Mouse (Mus musculus) adrenal gland, adult (tissue): ENCODE data around the gene St8sia1.

Source experiments
- DNase-seq, 2 experiments: peaks; one replicate each; pipeline ENCODE4 v3.0.0; 2022 to 2023; ENCODE audit warnings: low spot score in 1 of 2; ENCODE audit not compliant: inconsistent age in 2 of 2

Gene St8sia1

DNA sequence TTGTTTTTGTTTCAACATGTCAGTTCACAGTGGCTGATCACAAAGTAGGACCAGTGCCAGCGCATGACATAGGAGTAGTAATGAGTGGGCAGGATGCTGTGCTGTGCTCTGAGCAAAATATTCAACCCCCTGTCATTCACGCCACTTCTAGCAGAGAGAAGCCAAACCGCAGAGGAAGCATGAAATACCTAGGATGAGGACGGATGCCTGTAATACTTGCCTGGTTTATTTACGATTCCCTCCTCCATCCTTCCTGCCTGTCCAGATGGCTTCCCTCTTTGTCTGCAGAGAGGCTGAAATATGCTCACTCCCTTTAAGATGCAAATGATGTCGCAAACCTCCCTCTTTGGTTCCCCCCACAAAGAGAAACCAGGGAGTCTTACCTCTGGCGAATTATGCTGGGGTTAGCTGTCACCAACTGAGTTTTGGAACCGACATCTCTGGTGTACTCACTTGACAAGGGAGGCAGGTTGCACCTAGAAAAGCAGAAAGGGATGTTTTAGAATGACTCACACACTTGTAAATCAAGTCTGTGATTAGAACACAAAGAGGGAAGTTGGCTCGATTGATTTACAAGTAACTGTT lies 96.7 kb downstream of the St8sia1 start:
- peak in 1 of 2 experiments; percentile 26 for DNase-seq

DNA sequence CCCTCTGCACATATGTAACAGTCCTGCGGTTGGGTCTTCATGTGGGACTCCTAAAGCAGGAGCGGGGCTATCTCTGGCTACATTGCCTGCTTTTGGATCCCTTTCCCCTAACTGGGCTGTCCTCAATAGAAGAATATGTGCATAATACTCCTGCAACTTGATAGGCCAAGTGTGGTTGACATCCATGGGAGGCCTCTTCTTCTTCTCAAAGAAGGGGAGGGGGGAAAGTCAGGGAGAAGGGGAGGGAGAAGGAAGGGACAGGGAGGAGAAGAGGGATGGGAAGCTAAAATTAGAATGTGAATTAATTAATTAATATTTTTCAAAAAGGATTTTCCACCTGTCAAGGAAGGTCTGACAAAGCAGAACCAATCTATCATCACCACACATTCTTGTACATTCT lies 97.2 kb downstream of the St8sia1 start:
- no peak for DNase-seq

- DNase-seq = no peak
Observed at GRCm38 (mm10) chr6:142865199-142865598, 99.1 kb downstream of the St8sia1 start.

DNA sequence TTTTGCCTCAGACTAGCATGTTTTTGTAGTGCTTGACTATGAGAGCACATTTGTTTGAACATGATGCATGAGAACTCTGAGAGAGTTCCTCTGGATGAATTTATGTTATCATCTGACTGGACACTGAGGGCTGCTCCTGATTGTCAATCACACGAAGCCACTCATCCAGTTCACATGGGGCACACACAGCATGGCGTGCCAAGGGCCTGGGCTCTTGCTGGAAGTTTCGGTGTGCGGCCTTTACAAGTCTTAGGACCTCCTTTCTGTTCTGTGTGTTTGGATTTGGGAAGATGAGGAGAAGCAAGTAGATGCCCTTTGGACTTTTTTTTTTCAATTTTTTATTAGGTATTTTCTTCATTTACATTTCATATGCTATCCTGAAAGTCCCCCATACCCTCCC lies 100.4 kb downstream of the St8sia1 start:
- DNase-seq = no peak

- DNase-seq = no peak
Observed at GRCm38 (mm10) chr6:142862265-142862664, 102.0 kb downstream of the St8sia1 start.

DNA sequence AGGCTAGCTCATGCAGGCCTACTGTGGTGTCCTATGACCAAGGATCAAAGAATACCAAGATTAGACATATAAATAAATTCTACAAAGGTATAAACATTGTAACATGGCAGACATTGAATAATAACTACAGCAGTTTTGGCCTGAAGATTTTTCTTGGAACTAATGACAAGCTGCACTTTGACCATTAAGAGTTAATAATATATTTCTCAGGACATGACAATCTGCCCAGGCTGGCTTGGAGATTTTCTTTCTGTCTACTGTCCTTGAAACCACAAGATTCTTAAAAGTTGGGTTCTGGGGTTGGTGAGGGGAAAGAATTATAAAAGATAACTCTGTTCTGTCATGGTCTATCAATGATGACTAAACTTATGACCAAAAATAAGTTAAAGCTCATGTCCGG lies 103.9 kb downstream of the St8sia1 start:
- no peak for DNase-seq

GRCm38 (mm10) chr6:142859946-142860345 lies 104.3 kb downstream of the St8sia1 start:
- DNase-seq = no peak

DNA sequence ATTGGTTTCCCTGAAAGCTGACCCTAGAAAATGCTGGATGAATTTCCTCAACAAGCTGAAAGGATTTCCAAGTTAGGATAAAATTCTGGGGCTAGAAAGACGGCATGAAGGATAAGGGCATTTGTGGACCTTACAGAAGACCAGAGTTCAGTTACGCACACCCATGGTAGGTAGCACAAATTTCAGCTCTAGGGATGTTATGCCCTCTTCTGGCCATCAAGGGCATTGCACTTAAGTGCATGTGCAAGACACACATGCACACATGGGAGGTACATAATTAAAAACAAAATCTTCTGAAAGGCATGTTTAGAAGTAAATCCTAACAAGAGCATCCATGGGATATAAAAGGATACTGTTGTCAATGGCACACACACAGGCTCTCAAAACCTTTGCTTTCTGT lies 105.3 kb downstream of the St8sia1 start:
- no peak for DNase-seq

DNA sequence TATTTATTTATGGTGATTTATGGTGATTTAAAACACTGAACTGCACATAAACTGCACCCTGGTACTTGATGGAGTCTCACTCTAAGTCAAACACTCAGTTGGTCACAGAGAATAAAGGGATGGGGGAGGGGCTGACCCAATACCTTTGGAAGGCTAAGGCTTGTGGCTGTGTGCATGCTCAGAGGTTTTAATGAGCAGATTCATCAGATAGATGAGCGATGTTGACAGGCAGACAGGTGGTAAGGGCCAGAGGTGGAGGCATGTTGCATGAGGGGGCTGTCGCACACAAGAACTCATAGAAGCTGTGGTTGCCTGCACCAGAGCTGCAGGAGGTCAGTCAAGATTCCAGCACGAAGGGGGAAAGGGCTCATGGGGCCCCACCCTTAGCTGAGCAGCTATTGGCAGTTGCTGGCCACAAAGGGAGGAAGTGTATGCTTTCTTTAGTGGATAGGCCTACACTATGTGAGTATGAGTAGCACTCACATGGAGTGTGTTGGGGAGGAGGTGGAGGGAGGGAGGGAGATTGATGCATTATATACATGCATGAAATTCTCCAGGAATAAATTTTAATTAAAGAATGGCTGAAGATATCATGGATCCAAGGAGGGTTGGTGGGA lies 107.9 kb downstream of the St8sia1 start:
- no peak for DNase-seq

DNA sequence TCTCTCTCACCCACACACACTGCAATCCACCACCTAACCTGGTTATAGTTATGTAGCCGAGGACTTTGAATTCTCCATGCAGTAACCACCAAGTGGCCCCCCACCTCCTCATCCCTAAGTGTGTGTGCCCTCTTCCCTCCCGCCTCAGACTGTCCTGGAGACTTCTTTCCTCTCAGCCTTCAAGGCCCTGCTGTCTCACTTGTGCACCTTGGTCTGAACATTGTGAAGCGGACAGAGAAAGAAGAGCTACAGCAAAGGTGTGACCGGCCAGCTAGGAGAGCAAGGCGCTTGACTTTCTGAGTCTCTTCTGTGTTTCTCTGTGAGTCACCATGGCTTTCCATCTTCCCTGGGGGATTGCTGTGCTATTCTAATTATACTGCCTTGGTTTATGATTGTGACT lies 108.5 kb downstream of the St8sia1 start:
- DNase-seq = no peak

DNA sequence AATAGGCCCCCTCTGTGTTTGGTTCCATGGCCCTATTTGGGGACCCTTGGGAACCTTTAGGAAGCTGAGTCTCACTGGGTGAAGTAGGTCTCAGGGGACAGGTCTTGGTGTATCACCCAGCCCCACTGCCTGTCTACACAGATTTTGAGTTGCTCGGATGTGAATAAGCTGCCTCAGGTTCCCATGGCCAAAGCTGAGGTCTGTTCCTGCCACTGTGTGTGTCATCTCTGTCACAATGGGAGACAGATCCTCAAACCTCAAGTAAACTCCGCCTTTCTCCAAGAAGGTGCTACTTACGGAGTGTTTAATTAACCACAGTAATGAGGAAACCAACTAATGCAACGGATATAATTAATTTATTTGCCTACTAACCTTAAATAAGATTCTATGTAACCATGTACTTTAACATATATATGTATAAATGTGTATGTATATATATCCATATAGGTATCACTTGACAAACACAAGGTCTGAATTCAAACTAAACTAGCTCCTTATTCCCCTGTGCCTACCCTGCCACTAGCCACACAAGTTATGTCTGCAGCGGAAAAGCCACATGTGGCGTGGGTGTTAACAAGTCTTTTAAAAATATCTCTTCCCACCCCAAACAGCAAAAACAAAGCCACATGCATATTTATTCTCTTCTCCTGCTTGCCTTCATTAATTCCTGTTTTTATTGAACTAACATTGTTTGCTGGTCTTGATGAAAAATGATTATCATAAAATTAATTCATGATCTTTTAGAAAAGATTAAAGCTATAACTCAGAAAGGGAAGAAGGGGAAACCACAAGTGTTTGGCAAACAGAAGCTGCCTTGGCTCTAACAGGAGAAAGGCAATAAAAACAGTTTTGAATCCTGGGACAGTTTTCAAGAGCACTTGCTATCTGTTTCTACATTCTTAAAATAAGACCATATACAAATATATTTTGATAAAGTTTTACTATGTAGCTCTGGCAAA lies 111.6 kb downstream of the St8sia1 start:
- DNase-seq = no peak

- peak; percentile 8 to 26 for DNase-seq
Observed at GRCm38 (mm10) chr6:142850436-142850835, 113.8 kb downstream of the St8sia1 start.

- no peak for DNase-seq
Observed at GRCm38 (mm10) chr6:142849326-142849725, 114.9 kb downstream of the St8sia1 start.

- no peak for DNase-seq
Observed at GRCm38 (mm10) chr6:142847914-142848674, 116.2 kb downstream of the St8sia1 start.

DNA sequence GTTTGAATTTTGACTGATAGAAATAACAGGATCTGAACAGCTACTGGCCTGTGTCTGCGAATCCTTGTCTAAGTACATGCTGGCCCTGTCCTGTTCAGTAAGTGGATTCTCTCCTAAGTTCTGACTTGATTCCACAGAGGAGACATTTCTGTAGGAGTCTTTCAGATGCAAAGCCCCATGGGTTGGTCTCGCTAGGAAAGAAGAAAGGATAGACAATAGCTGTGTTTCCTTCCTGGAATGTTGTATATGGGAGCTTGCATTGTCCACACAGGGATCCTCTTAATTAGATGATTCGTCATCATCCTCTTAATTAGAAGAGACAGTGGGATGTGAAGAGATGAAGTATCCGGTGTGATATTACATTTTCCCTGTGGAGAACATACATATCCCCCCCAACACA lies 117.4 kb downstream of the St8sia1 start:
- DNase-seq = no peak

- no peak for DNase-seq
Observed at GRCm38 (mm10) chr6:142845066-142845465, 119.2 kb downstream of the St8sia1 start.

DNA sequence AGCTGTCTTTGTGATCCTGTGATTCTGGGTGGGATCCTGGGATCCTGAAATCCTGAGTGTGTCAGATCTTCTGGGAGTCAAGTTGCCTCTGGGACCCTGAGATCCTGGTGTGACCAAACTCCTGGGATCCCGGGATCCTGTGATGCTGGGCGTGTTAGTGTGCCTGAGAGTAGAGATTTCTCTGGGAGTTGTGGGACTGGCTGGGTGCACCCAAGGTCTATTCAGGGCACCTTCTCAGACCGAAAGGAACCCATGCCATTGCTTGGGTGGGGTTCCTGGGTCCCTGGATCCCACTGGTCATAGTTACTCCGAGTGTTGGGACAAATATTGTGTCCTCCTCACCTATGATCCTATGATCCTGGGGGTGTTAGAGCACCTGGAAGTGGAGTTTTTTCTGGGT lies 120.2 kb downstream of the St8sia1 start:
- DNase-seq = no peak

DNA sequence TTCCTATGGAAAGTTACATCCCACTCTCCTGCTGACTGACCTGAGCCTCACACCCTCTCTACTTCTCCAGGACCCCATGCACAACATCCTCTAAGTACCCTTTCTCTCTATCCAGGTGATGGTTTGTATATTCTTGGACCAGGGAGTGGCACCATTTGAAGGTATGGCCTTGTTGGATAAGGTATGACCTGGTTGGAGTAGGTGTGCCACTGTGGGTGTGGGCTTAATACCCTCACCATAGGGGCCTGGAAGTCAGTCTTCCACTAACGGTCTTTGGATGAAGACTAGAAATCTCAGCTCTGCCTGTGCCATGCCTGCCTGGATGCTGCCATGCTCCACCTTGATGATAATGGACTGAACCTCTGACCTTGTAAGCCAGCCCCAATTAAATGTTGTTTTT lies 125.8 kb downstream of the St8sia1 start:
- DNase-seq = no peak

DNA sequence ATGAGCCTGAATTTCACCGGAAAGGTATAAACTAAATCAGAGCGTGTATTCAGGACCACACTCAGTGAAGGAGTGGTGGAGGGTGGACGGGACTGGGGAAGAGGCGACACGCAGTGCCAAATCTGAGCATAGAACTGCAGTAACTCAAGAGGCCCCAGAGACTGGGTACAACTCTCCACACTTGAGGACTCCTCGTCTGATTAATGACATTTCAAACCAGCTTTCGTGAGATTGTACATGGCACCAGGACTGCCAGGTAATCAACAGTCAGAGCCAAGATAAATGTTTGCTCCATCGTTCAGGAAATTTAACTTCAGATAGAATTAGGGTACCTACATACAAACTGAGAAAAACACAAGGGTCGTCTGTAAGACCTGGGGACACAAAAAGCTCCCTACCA lies 126.9 kb downstream of the St8sia1 start:
- DNase-seq = no peak

DNA sequence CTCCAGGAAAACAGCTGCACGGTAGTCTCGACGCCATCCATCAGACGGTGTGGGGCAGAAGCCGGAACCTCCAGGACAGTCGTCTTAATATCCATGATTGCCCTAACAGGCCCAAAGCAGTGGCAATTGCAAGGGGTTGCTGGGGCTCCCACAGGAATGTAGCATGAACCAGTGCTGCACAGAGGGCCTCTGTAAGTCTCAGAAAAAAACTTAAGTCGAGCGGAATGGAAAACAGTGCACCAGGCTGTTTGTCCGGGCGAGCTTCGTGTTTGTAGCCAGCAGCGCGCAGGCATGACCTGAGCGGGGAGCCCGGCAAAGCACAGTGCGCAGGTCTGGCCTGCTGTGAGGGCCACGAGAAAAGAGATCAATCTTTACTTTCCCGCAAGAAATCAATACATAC lies 128.5 kb downstream of the St8sia1 start:
- DNase-seq = no peak

DNA sequence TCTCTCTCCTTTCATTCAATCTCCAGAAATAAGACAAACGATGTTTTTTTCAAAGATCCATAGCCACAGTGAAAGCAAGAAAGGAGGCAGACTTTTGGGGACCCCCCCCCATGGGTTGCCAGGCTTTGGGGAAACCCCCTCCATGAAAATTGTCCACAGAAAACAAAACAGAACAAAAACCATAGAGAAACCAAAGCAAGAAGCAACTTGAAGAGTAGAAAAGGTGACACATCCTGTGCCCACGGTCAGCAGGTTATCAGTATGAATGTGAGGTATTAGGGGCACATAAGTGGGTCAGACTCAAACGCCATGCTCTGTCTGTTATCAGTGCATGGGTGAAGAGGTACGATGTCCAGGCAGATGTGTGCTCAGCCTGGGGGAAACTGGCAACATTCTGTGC lies 129.3 kb downstream of the St8sia1 start:
- no peak for DNase-seq
